Mouse (Mus musculus): ENCODE data around the gene Alox5. TPM values are rescaled to one million over a fixed set of nuclear protein-coding genes. Genes with fewer than 3 reads are reported as not detected.

Alox5 gene
- polyA plus RNA-seq, 1 experiment, result 43.6 TPM

DNA sequence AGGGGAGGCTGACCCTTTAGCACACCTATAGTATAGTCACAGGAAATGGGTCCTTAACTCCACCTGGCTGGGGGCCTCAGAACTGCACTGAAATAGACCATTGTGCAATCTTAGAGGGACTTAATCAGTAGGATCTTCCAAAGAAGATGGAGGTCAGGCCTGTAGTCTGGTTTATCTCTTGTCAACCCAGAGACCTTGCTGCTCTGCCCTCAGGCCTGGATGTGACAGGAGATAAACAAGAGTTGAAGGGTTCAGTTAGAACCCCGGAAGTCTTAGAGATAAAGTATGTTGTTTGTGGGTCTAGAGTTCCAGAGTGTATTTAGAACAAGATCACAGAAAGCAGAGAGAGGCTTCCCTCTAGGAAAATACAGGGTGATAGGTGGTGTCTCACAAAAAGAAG is 4.5 kb downstream of the Alox5 start:
- H3K4me1 ChIP-seq (ENCODE audit: control insufficient read depth, insufficient read depth, low read length), result peaks cover 48% of the 10 kb centered on the region
- TF ChIP-seq CTCF (IDR thresholded peaks at IDR 0.05; ENCODE audit: low read depth, low read length), result no peak
- TF ChIP-seq POLR2A (IDR thresholded peaks at IDR 0.05; ENCODE audit: borderline replicate concordance, low read depth, low read length), result no peak
- peak overlapping the region; percentile 67 for H3K27ac ChIP-seq (ENCODE audit: insufficient read depth, low read depth, low read length)
- no peak overlapping the region for H3K4me3 ChIP-seq (ENCODE audit: insufficient read depth, low read length)

GRCm38 (mm10) chr6:116455781-116456180 is 5.2 kb downstream of the Alox5 start:
- TF ChIP-seq POLR2A (IDR thresholded peaks at IDR 0.05; ENCODE audit: borderline replicate concordance, low read depth, low read length), result no peak
- no peak for TF ChIP-seq CTCF (IDR thresholded peaks at IDR 0.05; ENCODE audit: low read depth, low read length)
- no peak overlapping the region for H3K4me3 ChIP-seq (ENCODE audit: insufficient read depth, low read length)
- peaks cover 48% of the 10 kb centered on the region for H3K4me1 ChIP-seq (ENCODE audit: control insufficient read depth, insufficient read depth, low read length)
- H3K27ac ChIP-seq (ENCODE audit: insufficient read depth, low read depth, low read length), result peak overlapping the region; percentile 67

DNA sequence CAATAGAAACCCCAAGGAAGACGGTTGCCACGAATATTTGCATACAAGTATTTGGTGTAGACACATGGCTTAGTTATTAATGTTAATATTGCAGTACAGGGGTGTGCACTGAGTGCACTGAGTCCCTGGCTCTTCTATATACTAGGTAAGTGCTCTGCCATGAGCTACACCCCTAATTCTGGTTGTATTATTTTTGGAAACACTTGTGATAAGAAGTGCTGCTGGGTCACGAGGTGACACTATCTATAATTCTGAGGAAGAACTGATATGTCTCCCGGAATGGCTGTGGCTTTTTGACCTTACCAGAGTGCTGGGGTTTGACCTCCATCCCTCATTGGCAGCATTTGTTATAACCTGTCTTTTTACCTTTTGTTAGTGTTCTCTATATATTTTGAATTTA is 20.1 kb downstream of the Alox5 start:
- peaks cover 18% of the 10 kb centered on the region for H3K4me1 ChIP-seq (ENCODE audit: control insufficient read depth, insufficient read depth, low read length)

DNA sequence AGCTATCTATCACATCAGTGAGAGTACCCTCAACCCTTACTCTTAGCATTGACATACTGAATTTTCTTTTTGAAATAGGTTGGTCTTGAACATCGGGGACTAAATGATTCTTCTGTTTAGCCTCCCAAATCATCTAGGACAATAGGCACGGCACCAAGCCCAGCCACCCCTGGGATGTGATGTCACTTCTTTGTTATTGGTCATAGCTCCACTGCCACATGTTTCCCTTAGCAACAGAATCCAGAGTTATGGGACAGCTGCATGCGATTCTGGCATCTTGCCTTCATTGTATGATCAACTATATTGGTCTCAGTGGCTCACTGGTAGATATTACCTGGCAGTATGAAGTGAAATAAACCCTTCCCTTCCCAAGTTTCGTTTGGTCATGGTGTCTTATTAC is 20.5 kb downstream of the Alox5 start:
- Histone ChIP-seq H3K4me1 (ENCODE audit: control insufficient read depth, insufficient read depth, low read length) (peaks cover 18% of the 10 kb centered on the region), H3K4me3 (ENCODE audit: insufficient read depth, low read length) (no peak overlapping the region), H3K27ac (ENCODE audit: insufficient read depth, low read depth, low read length) (no peak overlapping the region)
- TF ChIP-seq POLR2A (IDR thresholded peaks at IDR 0.05; ENCODE audit: borderline replicate concordance, low read depth, low read length), result no peak

More for the DNA sequence above, 20.1 kb downstream of the Alox5 start:
- TF ChIP-seq POLR2A (IDR thresholded peaks at IDR 0.05; ENCODE audit: borderline replicate concordance, low read depth, low read length), result no peak
- TF ChIP-seq CTCF (IDR thresholded peaks at IDR 0.05; ENCODE audit: low read depth, low read length), result no peak
- H3K27ac ChIP-seq (ENCODE audit: insufficient read depth, low read depth, low read length), result no peak overlapping the region
- no peak overlapping the region for H3K4me3 ChIP-seq (ENCODE audit: insufficient read depth, low read length)

GRCm38 (mm10) chr6:116439531-116439930 is 21.4 kb downstream of the Alox5 start:
- H3K27ac ChIP-seq (ENCODE audit: insufficient read depth, low read depth, low read length), result peak overlapping the region; percentile 11; the same call in 1 of the 2 replicates
- H3K4me3 ChIP-seq (ENCODE audit: insufficient read depth, low read length), result no peak overlapping the region
- H3K4me1 ChIP-seq (ENCODE audit: control insufficient read depth, insufficient read depth, low read length), result peaks cover 18% of the 10 kb centered on the region
- no peak for TF ChIP-seq CTCF (IDR thresholded peaks at IDR 0.05; ENCODE audit: low read depth, low read length)
- no peak for TF ChIP-seq POLR2A (IDR thresholded peaks at IDR 0.05; ENCODE audit: borderline replicate concordance, low read depth, low read length)

- H3K4me1 ChIP-seq (ENCODE audit: control insufficient read depth, insufficient read depth, low read length), result peaks cover 18% of the 10 kb centered on the region
- H3K27ac ChIP-seq (ENCODE audit: insufficient read depth, low read depth, low read length), result no peak overlapping the region
- no peak overlapping the region for H3K4me3 ChIP-seq (ENCODE audit: insufficient read depth, low read length)
- TF ChIP-seq POLR2A (IDR thresholded peaks at IDR 0.05; ENCODE audit: borderline replicate concordance, low read depth, low read length), result no peak
- no peak for TF ChIP-seq CTCF (IDR thresholded peaks at IDR 0.05; ENCODE audit: low read depth, low read length)
Observed at GRCm38 (mm10) chr6:116438864-116439263, 22.1 kb downstream of the Alox5 start.

DNA sequence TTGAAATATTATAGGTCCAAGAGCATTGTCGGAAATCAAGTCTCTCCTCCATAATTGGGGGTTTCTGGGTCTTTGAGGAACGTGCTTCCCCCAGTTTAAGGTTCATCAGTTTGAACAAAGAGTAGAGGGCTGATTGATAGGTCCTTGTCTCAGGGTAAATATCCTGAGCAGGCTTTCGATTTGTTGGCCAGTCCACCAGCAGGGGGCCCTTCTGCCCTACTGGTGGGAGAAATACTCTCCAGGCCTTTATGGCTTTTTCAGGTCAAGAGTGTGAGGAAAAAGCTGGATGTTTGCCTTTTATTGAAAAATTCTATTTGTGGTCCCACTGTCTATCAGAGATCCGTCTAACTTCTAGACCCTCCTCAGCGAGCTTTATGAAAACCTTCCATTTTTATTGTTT is 32.7 kb downstream of the Alox5 start:
- TF ChIP-seq POLR2A (IDR thresholded peaks at IDR 0.05; ENCODE audit: borderline replicate concordance, low read depth, low read length), result no peak
- peak; percentile 60 for TF ChIP-seq CTCF (IDR thresholded peaks at IDR 0.05; ENCODE audit: low read depth, low read length)
- H3K27ac ChIP-seq (ENCODE audit: insufficient read depth, low read depth, low read length), result no peak overlapping the region
- 0 out of 2 replicates have a peak, but pooled peaks cover 3% of the 10 kb centered on the region for H3K4me1 ChIP-seq (ENCODE audit: control insufficient read depth, insufficient read depth, low read length)
- no peak overlapping the region for H3K4me3 ChIP-seq (ENCODE audit: insufficient read depth, low read length)

GRCm38 (mm10) chr6:116427552-116427951 is 33.4 kb downstream of the Alox5 start:
- Histone ChIP-seq H3K27ac (ENCODE audit: insufficient read depth, low read depth, low read length) (no peak overlapping the region), H3K4me1 (ENCODE audit: control insufficient read depth, insufficient read depth, low read length) (0 out of 2 replicates have a peak, but pooled peaks cover 3% of the 10 kb centered on the region), H3K4me3 (ENCODE audit: insufficient read depth, low read length) (no peak overlapping the region)
- TF ChIP-seq CTCF (IDR thresholded peaks at IDR 0.05; ENCODE audit: low read depth, low read length) (no peak), POLR2A (IDR thresholded peaks at IDR 0.05; ENCODE audit: borderline replicate concordance, low read depth, low read length) (no peak)

- TF ChIP-seq CTCF (IDR thresholded peaks at IDR 0.05; ENCODE audit: low read depth, low read length) (no peak), POLR2A (IDR thresholded peaks at IDR 0.05; ENCODE audit: borderline replicate concordance, low read depth, low read length) (no peak)
- Histone ChIP-seq H3K27ac (ENCODE audit: insufficient read depth, low read depth, low read length) (no peak overlapping the region), H3K4me1 (ENCODE audit: control insufficient read depth, insufficient read depth, low read length) (0 out of 2 replicates have a peak, but pooled peaks cover 5% of the 10 kb centered on the region), H3K4me3 (ENCODE audit: insufficient read depth, low read length) (no peak overlapping the region)
Observed at GRCm38 (mm10) chr6:116423664-116424063, 37.3 kb downstream of the Alox5 start.

GRCm38 (mm10) chr6:116422991-116423390 is 38.0 kb downstream of the Alox5 start:
- no peak overlapping the region for H3K4me3 ChIP-seq (ENCODE audit: insufficient read depth, low read length)
- H3K27ac ChIP-seq (ENCODE audit: insufficient read depth, low read depth, low read length), result no peak overlapping the region
- no peak for TF ChIP-seq CTCF (IDR thresholded peaks at IDR 0.05; ENCODE audit: low read depth, low read length)
- H3K4me1 ChIP-seq (ENCODE audit: control insufficient read depth, insufficient read depth, low read length), result peaks cover 10% of the 10 kb centered on the region; the same call in 1 of the 2 replicates

DNA sequence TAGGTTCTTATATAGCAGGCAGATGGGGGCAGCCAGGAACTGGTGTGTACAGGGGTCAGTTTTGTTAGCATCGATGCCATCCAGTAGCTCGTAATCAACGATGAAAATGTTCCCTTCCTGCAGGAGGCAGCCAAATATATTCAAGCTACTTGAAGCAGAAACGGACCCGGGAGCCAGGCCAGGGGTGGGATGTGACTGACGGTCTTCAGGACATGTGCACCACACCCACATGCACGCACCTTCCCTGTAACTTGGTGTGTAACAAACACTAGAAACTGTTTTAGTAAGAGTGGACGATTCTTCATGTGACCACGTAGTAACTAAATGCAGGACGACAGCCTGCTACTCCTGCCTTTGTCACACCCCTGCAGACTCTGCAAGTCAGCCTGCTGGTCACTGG is 40.7 kb downstream of the Alox5 start:
- H3K4me3 ChIP-seq (ENCODE audit: insufficient read depth, low read length), result no peak overlapping the region
- TF ChIP-seq POLR2A (IDR thresholded peaks at IDR 0.05; ENCODE audit: borderline replicate concordance, low read depth, low read length) (no peak), CTCF (IDR thresholded peaks at IDR 0.05; ENCODE audit: low read depth, low read length) (no peak)
- no peak overlapping the region for H3K27ac ChIP-seq (ENCODE audit: insufficient read depth, low read depth, low read length)
- peaks cover 20% of the 10 kb centered on the region for H3K4me1 ChIP-seq (ENCODE audit: control insufficient read depth, insufficient read depth, low read length)
